Mouse (Mus musculus) lung, adult 2 months (tissue): ENCODE results near the gene Gspt1.

Source experiments
- CTCF ChIP-seq: fragments of 200-500 bp; IDR thresholded peaks from 2 replicates; pipeline ENCODE4 v1.5.1; 2011; ENCODE audit warnings: mild to moderate bottlenecking, low read length, control low read depth; ENCODE audit not compliant: insufficient read depth
- POLR2A ChIP-seq: fragments of 200-500 bp; IDR thresholded peaks from 2 replicates; pipeline ENCODE4 v1.6.1; 2011; ENCODE audit warnings: low read depth, mild to moderate bottlenecking, control low read depth, low read length, borderline replicate concordance; ENCODE audit errors: extremely low read depth

- no peak for TF ChIP-seq CTCF
- no peak for TF ChIP-seq POLR2A
Observed at GRCm38 (mm10) chr16:11269808-11270207, 15.7 kb upstream of the Gspt1 start.
